Mouse (Mus musculus) forebrain, embryonic 10.5 days (tissue): ENCODE measurements at regions not wholly inside any gene's neighbourhood (a gene's known extent, or its start where the extent isn't known, plus 50 kb on each side); places are given as distances from the start of the nearest gene placed in this dataset.

ENCODE experiments used
- DNase-seq: peaks from one replicate; pipeline ENCODE4 v3.0.0-alpha.2; 2017; ENCODE audit warnings: low spot score; ENCODE audit errors: extremely low spot score
- H3K27ac ChIP-seq: fragments of 300-500 bp; sonication (generic); 2 replicates; pipeline ENCODE4 v1.5.1; 2016; ENCODE audit warnings: mild to moderate bottlenecking
- H3K27me3 ChIP-seq: fragments of 300-500 bp; sonication (generic); 2 replicates; pipeline ENCODE4 v1.6.1; 2016; ENCODE audit warnings: mild to moderate bottlenecking; ENCODE audit not compliant: poor library complexity, severe bottlenecking
- H3K36me3 ChIP-seq: fragments of 300-500 bp; sonication (generic); replicated peaks from 2 replicates; pipeline ENCODE4 v1.6.1; 2016; ENCODE audit warnings: mild to moderate bottlenecking, moderate library complexity
- H3K4me1 ChIP-seq: fragments of 300-500 bp; sonication (generic); 2 replicates; pipeline ENCODE4 v1.6.1; 2016
- H3K4me3 ChIP-seq: fragments of 300-500 bp; sonication (generic); 2 replicates; pipeline ENCODE4 v1.5.1; 2016; ENCODE audit warnings: mild to moderate bottlenecking, moderate library complexity
- H3K9me3 ChIP-seq: fragments of 300-500 bp; sonication (generic); 2 replicates; pipeline ENCODE4 v1.6.1; 2016; ENCODE audit warnings: mild to moderate bottlenecking, moderate library complexity
- WGBS: fragments of 180-500 bp; shearing (Covaris S2); methylation state at CpG from one replicate; pipeline ENCODE4 v1.1.7; 2016; 5-methylcytosine and 5-hydroxymethylcytosine counted together

DNA sequence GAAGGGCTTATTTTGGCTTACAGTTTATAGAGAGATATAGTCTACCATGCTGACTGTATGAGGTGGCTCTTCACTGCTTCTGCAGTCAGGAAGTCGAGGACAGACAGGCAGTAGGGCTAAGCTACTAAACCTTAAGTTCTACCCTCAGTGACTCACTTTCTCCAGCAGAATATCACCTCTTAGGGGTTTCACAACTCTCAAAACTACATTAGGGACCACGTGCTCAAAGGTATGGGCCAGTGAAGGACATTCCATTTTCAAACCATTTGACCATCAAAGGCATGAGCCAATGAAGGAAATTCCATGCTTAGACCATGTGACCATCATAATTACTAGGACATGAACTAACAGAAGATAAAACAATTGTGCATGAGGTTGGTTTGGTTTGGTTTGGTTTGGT, 186.6 kb upstream of the Zpld1 start:
- Histone ChIP-seq H3K36me3 (no peaks in the 10 kb centered on the region), H3K9me3 (no peaks in the 10 kb centered on the region), H3K27ac (no peak overlapping the region), H3K27me3 (no peaks in the 10 kb centered on the region), H3K4me1 (no peaks in the 10 kb centered on the region), H3K4me3 (no peak overlapping the region)
- 80% methylated on average over 2 of the region's 2 CpGs for WGBS
- DNase-seq, result no peak

DNA sequence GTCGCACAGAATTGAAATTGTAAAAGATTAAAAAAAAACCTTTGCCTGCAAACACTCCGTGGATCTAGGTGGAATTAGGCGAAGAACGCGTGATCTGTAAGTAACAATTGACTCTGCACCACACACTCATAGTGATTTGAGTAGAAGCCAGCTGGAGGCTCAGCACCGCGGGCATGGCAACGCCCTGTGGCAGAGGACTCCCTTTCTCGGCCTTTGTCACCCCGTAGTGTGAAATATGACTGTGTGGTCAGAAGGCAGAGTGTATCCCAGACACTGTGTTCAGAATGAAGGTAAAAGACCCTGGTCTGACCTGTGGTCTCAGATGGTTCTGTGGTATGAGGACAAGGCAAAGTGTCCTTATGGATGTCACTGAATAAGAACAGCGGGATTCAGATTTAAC, 183.0 kb upstream of the Zpld1 start:
- H3K9me3 ChIP-seq, result no peaks in the 10 kb centered on the region
- DNase-seq, result no peak
- WGBS, result 84% methylated on average over 11 of the region's 11 CpGs

DNA sequence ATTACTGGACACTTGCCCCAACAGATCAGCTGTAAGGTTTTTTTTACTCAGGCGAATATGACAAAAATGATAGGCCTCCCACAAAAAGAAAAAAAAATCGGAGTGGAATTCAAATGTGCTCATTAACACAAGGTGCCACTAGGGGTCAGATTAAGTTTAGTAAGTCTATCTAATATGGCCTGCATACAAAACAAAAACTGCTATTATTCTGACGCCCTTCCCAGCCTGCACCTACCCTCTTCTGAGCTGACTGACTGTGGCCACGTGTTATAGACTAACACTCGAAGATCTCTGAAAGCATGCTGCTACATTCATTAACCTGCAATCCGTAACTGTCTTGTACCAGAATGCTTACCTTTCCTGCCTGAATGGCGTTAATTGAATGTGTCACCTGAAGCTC, 182.5 kb upstream of the Zpld1 start:
- DNase-seq, result no peak
- no peaks in the 10 kb centered on the region for H3K27me3 ChIP-seq
- H3K36me3 ChIP-seq, result no peaks in the 10 kb centered on the region
- no peak overlapping the region for H3K4me3 ChIP-seq
- no peak overlapping the region for H3K27ac ChIP-seq
- no peaks in the 10 kb centered on the region for H3K9me3 ChIP-seq
- 60% methylated on average over 7 of the region's 7 CpGs for WGBS
- no peaks in the 10 kb centered on the region for H3K4me1 ChIP-seq

More for the DNA sequence above, 183.0 kb upstream of the Zpld1 start:
- Histone ChIP-seq H3K4me3 (no peak overlapping the region), H3K36me3 (no peaks in the 10 kb centered on the region), H3K27ac (no peak overlapping the region), H3K27me3 (no peaks in the 10 kb centered on the region), H3K4me1 (no peaks in the 10 kb centered on the region)

DNA sequence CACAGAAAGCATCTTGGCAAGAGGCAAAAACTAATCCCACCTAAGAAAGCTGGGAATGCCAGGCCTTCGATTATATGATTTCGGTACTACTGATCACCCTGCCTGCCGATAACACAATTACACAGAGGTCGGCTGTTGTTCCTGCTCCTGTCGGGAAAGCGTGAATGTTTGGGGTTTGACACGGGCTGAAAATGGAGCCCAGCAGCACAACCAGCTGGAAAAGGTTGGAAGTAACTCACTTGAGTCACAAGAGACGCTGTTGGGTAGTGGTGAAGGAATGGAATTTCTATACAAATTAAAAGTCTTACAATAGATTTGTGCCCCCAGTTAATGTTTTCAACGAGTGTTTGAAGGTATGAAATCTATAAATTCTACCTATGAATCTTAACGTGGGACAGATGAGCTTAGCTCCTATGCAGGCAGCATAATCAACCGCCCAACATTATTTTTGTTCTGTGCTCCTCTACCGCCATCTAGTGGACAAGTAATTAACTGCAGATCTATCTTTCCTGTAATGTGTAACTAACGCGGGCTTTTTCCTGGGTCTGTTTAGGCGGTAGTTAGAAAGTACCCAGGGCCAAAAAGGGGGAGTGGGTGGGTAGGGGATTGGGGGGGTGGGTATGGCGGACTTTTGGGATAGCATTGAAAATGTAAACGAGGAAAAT, 178.9 kb upstream of the Zpld1 start:
- peak; percentile 18 for DNase-seq
- WGBS, result 30% methylated on average over 17 of the region's 17 CpGs

DNA sequence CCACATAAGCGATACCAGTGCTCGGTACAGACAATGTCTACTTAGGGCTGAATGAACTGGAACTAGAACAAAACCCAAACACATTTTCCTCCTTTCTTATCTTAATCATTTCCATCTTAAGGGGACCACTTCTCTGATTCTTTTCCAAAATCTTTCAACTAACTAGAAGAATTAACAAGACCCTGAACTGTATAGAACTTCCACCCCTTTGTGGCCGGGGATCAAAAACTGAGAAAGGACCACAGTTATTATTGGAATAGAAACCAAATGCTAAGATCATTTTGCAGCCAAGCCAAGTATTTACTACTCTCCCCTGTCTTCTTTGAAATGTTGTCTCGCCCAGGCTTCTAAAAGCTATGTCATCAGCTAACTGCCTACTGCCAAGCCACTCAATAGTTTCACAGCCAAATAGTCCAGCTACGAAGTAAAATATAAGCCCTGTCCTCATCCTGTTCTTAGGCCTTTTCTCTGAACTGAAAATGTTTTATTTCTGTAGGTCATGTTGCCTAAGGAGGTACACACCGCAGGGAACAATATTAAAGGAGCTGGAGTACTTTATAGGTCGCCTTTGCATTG, 177.3 kb upstream of the Zpld1 start:
- Histone ChIP-seq H3K27me3 (no peaks in the 10 kb centered on the region), H3K27ac (no peak overlapping the region), H3K9me3 (no peaks in the 10 kb centered on the region), H3K4me1 (no peaks in the 10 kb centered on the region), H3K36me3 (no peaks in the 10 kb centered on the region), H3K4me3 (no peak overlapping the region)
- DNase-seq, result no peak
- WGBS, result 87% methylated on average over 7 of the region's 7 CpGs

More for the DNA sequence above, 178.9 kb upstream of the Zpld1 start:
- Histone ChIP-seq H3K9me3 (no peaks in the 10 kb centered on the region), H3K27me3 (no peaks in the 10 kb centered on the region), H3K4me1 (no peaks in the 10 kb centered on the region), H3K27ac (no peak overlapping the region), H3K36me3 (no peaks in the 10 kb centered on the region), H3K4me3 (no peak overlapping the region)

DNA sequence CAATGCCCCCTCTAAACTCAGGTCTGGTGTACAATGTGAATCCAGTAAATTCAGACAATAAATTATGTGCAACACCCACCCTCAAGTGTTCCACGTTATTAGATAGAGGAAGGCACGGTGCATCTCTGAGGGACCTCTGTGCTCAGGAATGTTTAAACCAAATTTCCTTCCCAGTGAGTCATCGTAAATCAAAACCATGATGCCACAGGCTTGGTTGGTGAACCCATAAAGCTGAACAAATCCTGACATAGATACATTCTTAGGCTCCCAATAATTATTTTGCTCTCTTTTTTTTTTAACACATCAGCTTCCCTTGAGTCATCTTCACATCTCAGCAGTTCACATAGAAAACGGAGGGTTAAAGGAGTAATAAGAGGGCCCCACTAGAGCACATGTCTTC, 173.6 kb upstream of the Zpld1 start:
- H3K36me3 ChIP-seq, result no peaks in the 10 kb centered on the region
- no peak for DNase-seq
- 87% methylated on average over 4 of the region's 4 CpGs for WGBS

DNA sequence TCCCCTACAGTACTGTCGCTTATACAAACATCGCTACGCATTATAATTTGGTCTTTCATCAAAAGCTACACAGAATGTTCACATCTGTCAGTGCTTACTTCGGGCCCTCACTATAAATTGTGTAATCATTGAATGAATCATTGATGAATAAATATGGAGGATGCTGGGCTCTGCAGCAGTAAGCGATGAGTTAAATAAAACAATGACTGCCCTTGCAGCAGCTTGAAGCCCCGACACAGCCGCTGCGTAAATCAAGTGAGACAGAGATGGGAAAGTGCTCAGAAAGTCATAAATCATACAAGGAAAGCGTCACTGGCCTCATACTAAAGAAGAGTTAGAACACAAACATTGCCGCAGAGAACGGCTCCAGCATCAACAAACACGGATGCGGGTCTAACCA, 172.9 kb upstream of the Zpld1 start:
- DNase-seq, result no peak
- no peaks in the 10 kb centered on the region for H3K36me3 ChIP-seq
- H3K27ac ChIP-seq, result no peak overlapping the region
- H3K9me3 ChIP-seq, result no peaks in the 10 kb centered on the region
- no peak overlapping the region for H3K4me3 ChIP-seq
- H3K27me3 ChIP-seq, result no peaks in the 10 kb centered on the region
- WGBS, result 85% methylated on average over 13 of the region's 13 CpGs
- H3K4me1 ChIP-seq, result no peaks in the 10 kb centered on the region

More for the DNA sequence above, 173.6 kb upstream of the Zpld1 start:
- no peaks in the 10 kb centered on the region for H3K27me3 ChIP-seq
- no peaks in the 10 kb centered on the region for H3K9me3 ChIP-seq
- H3K27ac ChIP-seq, result no peak overlapping the region
- H3K4me3 ChIP-seq, result no peak overlapping the region
- no peaks in the 10 kb centered on the region for H3K4me1 ChIP-seq

DNA sequence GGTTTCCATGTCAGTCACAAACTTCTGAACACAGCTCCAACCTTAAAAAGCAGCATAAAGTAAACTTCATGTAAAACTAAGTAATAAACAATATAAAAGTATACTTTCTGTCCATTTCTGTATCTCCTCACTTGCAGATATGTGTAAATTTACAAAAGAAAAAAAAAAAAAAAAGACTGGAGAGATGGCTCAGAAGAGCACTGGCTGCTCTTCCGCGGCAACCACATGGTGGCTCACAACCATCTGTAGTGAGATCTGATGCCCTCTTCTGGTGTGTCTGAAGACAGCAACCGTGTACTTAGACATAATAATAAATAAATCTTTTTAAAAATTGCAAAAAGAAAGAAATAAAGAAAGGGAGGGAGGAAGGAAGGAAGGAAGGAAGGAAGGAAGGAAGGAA, 171.9 kb upstream of the Zpld1 start:
- no peaks in the 10 kb centered on the region for H3K27me3 ChIP-seq
- WGBS, result 69% methylated on average over 3 of the region's 3 CpGs

DNA sequence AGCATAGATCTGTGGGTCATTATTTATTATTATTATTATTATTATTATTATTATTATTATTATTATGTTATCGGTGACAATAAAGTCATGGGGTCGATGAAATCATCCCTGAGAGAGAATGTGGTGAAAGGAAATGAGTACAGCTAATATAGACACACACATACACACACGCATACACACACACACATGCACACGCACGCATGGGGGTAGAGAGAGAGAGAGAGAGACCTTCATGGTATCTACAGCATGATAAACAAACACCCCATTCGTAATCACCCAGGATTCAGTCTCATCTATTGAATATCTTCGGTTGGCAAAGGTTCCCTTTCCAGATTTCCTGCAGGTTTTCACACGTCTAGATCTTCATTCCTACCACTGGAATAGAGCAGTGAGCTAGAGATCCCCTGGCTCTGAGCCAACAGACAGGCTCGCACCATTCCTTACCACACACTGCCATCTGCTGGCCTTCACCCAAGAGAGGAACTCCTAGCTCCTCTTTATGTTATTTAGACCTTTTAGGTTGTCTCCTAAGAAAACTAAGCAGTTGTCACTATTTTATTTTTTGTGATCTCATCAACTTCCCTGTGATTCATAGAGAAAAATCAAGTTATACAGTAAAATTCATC, 171.2 kb upstream of the Zpld1 start:
- Histone ChIP-seq H3K9me3 (no peaks in the 10 kb centered on the region), H3K36me3 (no peaks in the 10 kb centered on the region), H3K27me3 (no peaks in the 10 kb centered on the region), H3K4me1 (no peaks in the 10 kb centered on the region), H3K27ac (no peak overlapping the region), H3K4me3 (no peak overlapping the region)
- 59% methylated on average over 9 of the region's 9 CpGs for WGBS
- peak; percentile 74 for DNase-seq

More for the DNA sequence above, 171.9 kb upstream of the Zpld1 start:
- Histone ChIP-seq H3K36me3 (no peaks in the 10 kb centered on the region), H3K9me3 (no peaks in the 10 kb centered on the region), H3K4me1 (no peaks in the 10 kb centered on the region), H3K4me3 (no peak overlapping the region), H3K27ac (no peak overlapping the region)
- no peak for DNase-seq

DNA sequence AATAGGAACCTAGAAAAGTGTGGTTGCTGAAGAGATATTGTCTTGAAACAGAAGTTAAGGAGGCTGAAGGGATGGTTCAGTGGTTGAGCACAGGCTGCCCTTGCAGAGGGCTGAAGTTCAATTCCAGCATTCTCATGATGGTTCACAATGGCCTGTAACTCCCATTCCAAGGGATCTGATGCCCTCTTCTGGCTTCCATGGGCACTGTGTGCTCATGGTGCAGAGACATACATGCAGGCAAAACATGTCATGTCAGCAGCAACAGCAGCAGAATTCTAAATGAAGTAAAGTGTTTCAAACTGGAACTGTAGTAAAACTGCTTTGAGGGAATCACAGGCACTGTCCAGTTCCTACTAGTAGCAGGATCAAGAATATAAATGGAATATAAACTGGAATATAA, 162.7 kb upstream of the Zpld1 start:
- Histone ChIP-seq H3K4me1 (no peaks in the 10 kb centered on the region), H3K36me3 (no peaks in the 10 kb centered on the region), H3K4me3 (no peak overlapping the region), H3K27me3 (no peaks in the 10 kb centered on the region), H3K9me3 (no peaks in the 10 kb centered on the region), H3K27ac (no peak overlapping the region)
- DNase-seq, result peak; percentile 25

DNA sequence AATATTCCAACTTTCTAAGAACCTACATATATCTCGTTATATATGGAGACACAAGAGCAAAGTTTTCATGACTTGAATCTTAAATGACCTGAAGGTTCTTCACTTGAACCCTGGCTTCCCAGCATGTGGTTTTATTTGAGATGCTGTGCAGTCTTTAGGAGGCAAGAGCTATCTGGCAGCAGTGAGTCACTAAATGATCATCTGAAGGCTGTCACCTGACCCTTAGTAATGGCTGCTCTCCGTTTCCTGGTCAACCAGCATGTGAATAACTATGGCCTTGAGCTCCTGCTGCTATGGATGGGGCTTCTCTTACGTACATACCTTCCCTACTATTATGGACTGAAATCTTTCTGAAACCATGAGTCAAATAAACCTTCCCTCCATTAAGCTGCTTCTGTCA, 149.8 kb upstream of the Zpld1 start:
- Histone ChIP-seq H3K36me3 (no peaks in the 10 kb centered on the region), H3K4me3 (no peak overlapping the region), H3K27me3 (no peaks in the 10 kb centered on the region), H3K27ac (no peak overlapping the region), H3K9me3 (no peaks in the 10 kb centered on the region), H3K4me1 (no peaks in the 10 kb centered on the region)
- DNase-seq, result no peak
- 77% methylated on average over 3 of the region's 3 CpGs for WGBS

DNA sequence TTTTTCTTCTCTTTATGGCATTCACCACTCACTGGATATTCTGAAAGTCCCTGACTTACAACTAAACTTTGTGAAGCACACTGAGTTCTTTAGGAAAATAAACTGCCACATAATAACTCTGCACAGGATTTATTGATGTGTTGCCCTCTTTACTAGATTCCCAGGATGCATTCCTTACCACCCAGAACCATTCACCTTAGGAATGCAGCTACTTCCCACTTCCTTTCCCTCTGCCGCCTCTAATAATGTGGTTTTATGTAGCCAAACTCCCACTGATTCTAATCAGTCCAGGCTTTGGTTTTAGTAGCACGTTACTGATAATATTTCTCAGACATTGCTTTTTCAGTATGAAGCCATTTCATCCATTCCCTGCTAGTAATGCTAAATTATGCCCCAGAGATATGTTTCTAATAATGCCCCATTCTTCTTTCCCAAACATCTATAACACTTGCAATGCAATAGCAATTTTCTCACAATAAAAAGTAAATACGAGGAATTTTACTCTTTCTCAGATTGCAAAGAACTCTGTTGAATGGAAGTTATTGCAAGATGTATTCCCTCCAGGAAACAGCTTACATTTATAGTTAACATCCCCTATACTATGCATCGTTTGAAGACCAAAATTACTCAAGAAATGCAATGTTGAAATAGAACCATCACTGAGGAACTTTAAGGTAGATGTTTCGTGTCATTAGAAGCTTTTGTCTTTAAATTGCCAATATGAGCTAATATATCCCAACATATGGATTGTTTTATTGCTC, 145.2 kb upstream of the Zpld1 start:
- H3K4me1 ChIP-seq, result no peaks in the 10 kb centered on the region
- no peaks in the 10 kb centered on the region for H3K27me3 ChIP-seq
- H3K4me3 ChIP-seq, result no peak overlapping the region
- H3K36me3 ChIP-seq, result no peaks in the 10 kb centered on the region
- no peak overlapping the region for H3K27ac ChIP-seq
- H3K9me3 ChIP-seq, result no peaks in the 10 kb centered on the region
- WGBS, result 77% methylated on average over 5 of the region's 5 CpGs
- DNase-seq, result no peak
